Mouse (Mus musculus): Measurements from ENCODE around the gene Hivep1.

Gene Hivep1

GRCm38 (mm10) chr13:42108483-42109215, 56.8 kb downstream of the Hivep1 start:
- in situ Hi-C loops (cut with MboI, MseI): loop anchor here (10.0 kb wide), 1 partner anchor 136 kb away; no protein-coding TSS in a partner anchor

- in situ Hi-C loops (cut with MboI, MseI): no loop called here
Observed at GRCm38 (mm10) chr13:42110416-42110815, 58.6 kb downstream of the Hivep1 start.

- in situ Hi-C loops (cut with MboI, MseI): no loop called here
Observed at GRCm38 (mm10) chr13:42112071-42112470, 60.2 kb downstream of the Hivep1 start.

GRCm38 (mm10) chr13:42112748-42113147, 60.9 kb downstream of the Hivep1 start:
- in situ Hi-C loops (cut with MboI, MseI): no loop called here

GRCm38 (mm10) chr13:42113601-42114000, 61.8 kb downstream of the Hivep1 start:
- in situ Hi-C loops (cut with MboI, MseI): no loop called here

- in situ Hi-C loops (cut with MboI, MseI): no loop called here
Observed at GRCm38 (mm10) chr13:42116301-42116700, 64.5 kb downstream of the Hivep1 start.

GRCm38 (mm10) chr13:42119062-42119461, 67.2 kb downstream of the Hivep1 start:
- in situ Hi-C loops (cut with MboI, MseI): no loop called here

- in situ Hi-C loops (cut with MboI, MseI): no loop called here
Observed at GRCm38 (mm10) chr13:42121106-42121776, 69.4 kb downstream of the Hivep1 start.

- in situ Hi-C loops (cut with MboI, MseI): no loop called here
Observed at GRCm38 (mm10) chr13:42121777-42122682, 70.2 kb downstream of the Hivep1 start.

GRCm38 (mm10) chr13:42144627-42145026, 92.8 kb downstream of the Hivep1 start:
- in situ Hi-C loops (cut with MboI, MseI): no loop called here

GRCm38 (mm10) chr13:42149328-42150071, 97.7 kb downstream of the Hivep1 start:
- in situ Hi-C loops (cut with MboI, MseI): no loop called here

GRCm38 (mm10) chr13:42150072-42150450, 98.2 kb downstream of the Hivep1 start:
- in situ Hi-C loops (cut with MboI, MseI): no loop called here

GRCm38 (mm10) chr13:42150462-42151127, 98.8 kb downstream of the Hivep1 start:
- in situ Hi-C loops (cut with MboI, MseI): no loop called here

- in situ Hi-C loops (cut with MboI, MseI): no loop called here
Observed at GRCm38 (mm10) chr13:42158259-42158658, 106.4 kb downstream of the Hivep1 start.

GRCm38 (mm10) chr13:42159416-42160185, 107.8 kb downstream of the Hivep1 start:
- in situ Hi-C loops (cut with MboI, MseI): no loop called here

GRCm38 (mm10) chr13:42170802-42171201, 119.0 kb downstream of the Hivep1 start:
- in situ Hi-C loops (cut with MboI, MseI): no loop called here

- in situ Hi-C loops (cut with MboI, MseI): loop anchor here (25.0 kb wide), 1 partner anchor 412 kb away; no protein-coding TSS in a partner anchor
Observed at GRCm38 (mm10) chr13:42174827-42175420, 123.1 kb downstream of the Hivep1 start.

- in situ Hi-C loops (cut with MboI, MseI): loop anchor here (25.0 kb wide), 1 partner anchor 405 kb away; no protein-coding TSS in a partner anchor
Observed at GRCm38 (mm10) chr13:42182635-42183034, 130.8 kb downstream of the Hivep1 start.

- in situ Hi-C loops (cut with MboI, MseI): loop anchor here (25.0 kb wide), 1 partner anchor 403 kb away; no protein-coding TSS in a partner anchor
Observed at GRCm38 (mm10) chr13:42184131-42184530, 132.3 kb downstream of the Hivep1 start.
